Mouse (Mus musculus) testis, postnatal 10 days (tissue): Measurements from ENCODE around the gene Sv2c.

ENCODE experiments used
- DNase-seq: peaks from one replicate; pipeline ENCODE4 v3.0.0; 2021; ENCODE audit warnings: low spot score

Gene Sv2c

DNA sequence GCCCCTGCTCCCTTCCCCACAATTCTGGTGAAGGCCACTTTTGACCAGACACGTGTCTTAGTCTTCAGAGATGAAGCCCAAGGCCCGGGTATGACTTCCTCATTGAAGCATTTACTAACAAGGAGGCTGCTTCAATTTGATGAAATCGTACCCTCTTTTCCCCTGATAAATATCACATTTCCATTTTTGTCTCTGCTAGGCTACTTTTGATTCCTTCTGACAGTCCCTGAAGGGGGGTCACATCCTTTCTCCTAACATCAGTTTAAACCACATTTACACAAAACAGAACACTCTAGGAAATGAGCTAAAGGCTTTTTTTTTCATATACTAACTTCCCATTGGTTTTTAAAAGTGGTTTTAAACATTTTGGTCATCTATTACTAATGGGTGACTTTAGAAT lies 79.6 kb downstream of the Sv2c start:
- DNase-seq = no peak

GRCm38 (mm10) chr13:96045396-96045795 lies 87.0 kb downstream of the Sv2c start:
- DNase-seq = no peak

- no peak for DNase-seq
Observed at GRCm38 (mm10) chr13:96040275-96041042, 91.9 kb downstream of the Sv2c start.

DNA sequence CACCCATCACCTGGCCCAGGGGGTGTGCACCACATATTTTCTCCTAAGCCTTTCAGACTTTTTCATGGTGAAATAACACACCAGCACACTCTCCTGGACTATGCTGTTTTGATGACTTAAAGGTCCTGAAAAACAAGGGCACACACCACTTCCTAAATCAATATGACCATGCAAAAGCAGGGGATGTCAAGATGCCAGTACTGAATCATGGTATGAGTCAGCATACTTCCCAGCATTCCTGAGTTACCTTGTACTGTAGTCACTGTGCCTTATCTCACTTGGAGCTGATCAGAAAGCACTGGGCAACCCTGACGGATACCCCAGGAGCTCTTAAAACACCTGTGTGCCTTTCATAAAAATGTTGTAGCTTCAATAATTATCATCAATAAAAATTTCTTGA lies 92.8 kb downstream of the Sv2c start:
- no peak for DNase-seq

DNA sequence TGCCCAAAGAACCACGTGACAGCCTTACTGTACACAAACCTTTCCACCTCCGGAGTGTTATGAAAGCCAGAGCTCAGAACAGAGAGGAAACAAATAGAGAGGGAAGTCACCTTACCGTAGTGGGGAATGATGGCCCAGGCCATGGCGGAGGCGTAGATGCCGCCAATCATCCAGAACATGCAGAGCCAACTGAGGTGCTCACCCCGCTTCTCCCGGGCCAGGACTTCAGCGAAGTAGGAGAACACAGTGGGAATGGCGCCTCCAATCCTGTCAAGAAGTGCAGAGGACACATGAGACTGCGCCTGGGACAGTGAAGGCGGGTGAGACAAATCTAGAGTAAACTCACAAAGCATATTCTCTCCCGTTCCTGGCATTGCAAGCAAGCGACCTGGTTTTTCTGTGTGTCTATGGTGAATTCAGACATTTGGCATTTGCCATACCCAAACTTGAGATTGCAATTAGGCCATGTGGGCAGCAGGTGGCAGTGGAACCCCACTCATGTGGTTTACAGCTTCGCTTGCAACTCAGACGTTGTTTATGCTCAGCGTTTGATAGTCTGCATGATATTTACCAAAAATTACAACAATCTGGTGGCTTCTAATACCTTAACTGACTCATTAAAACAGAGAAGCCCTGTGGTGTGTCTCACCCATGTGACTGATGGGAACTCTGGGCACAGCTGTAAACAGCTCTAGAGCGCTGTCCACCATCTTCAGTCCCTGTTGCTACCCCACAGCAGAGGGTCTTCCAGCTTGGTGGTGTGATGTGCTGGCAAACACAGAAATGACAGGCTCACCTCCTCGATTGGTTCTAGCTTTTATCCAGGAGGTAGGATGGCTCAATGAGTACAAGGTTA lies 101.8 kb downstream of the Sv2c start:
- peak; percentile 58 for DNase-seq

DNA sequence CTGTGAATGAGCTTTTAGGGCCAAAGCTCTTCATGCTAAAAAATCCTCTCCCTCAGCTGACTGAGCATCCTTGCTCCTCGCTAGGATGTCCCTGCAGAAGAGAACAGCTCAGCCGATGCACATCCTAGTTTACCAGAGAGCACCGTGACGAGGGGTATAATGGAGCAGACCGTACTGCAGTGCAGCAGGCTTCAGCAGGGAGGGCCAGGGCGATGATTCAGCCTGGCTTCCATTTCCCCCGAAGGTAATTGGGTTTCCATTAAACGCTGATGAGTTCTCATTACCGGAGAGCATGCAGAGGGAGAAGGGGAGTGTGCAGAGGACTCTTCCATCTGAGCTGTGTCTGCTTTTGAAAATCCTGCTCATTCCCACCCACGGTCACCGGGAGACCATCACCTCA lies 108.5 kb downstream of the Sv2c start:
- no peak for DNase-seq

DNA sequence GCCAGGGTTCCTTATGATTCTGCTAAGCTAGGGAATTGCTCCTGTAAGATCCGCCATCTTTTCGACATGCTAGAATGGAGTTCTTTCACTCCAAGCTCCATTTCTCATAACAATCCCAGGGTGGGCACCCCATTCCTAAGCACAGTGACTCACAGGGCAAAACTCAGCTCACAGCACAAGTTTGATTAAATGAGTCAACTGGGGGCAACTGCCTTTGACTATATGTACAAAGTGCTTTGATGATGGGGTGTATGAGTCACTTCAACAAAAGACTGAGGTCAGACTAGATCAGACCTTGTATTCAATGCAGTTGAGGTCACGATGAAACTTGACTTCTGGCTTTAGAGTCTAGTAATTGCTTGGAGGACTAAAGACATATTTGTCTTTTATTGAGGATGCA lies 116.9 kb downstream of the Sv2c start:
- no peak for DNase-seq

DNA sequence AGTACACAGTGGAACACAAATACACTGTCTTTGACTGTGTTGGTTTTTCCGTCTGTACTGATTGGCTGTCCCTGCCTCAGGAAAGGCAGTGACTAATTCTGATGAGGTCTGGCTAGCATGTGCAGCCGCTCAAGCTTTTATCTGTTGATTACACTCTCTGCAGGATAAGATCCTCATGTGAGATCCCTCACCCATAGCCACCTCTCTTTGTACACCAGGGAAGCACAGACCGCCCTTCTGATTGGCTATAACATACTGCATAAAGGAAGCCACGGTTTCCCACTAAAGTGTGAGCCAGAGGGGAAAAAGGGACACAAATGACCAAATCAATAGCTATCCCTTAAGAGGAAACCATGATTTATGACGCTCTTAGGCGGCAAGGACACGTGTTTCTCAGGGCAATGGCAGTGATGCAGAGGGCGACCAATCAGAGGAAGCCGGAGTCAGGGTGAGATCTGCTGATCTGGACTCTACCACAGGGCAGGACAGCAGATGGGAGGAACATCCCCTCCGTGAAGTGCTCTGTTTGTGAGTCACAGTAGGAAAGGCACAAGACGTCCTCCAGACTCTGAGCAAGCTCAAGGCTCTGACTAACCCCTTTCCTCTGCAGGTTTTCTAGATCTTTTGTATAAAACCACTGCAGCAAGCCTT lies 121.4 kb downstream of the Sv2c start:
- no peak for DNase-seq

GRCm38 (mm10) chr13:96008975-96009374 lies 123.4 kb downstream of the Sv2c start:
- DNase-seq = no peak

- DNase-seq = no peak
Observed at GRCm38 (mm10) chr13:96008154-96008553, 124.2 kb downstream of the Sv2c start.

GRCm38 (mm10) chr13:96003539-96003938 lies 128.8 kb downstream of the Sv2c start:
- DNase-seq = no peak

GRCm38 (mm10) chr13:96002475-96002874 lies 129.9 kb downstream of the Sv2c start:
- no peak for DNase-seq

- DNase-seq = no peak
Observed at GRCm38 (mm10) chr13:95999396-95999795, 133.0 kb downstream of the Sv2c start.

DNA sequence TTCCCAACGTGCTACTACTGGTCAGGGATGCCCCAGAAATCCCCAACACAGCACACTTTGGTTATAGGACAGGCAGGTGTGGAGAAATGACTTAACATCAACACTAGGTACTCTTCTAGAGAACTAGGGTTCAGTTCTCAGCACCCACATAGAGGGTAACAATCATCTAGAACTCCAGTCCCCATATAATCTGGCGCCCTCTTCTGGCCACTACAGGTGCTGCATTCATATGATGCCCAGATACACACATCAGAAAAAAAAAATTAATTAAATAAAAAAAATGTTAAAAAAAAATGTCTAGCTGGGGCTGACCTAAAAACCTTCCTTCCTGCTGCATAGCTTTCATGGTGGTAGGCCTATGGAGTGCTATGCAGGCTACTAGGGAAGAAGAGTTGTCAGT lies 135.1 kb downstream of the Sv2c start:
- DNase-seq = no peak

- DNase-seq = no peak
Observed at GRCm38 (mm10) chr13:95994705-95995703, 137.4 kb downstream of the Sv2c start.

DNA sequence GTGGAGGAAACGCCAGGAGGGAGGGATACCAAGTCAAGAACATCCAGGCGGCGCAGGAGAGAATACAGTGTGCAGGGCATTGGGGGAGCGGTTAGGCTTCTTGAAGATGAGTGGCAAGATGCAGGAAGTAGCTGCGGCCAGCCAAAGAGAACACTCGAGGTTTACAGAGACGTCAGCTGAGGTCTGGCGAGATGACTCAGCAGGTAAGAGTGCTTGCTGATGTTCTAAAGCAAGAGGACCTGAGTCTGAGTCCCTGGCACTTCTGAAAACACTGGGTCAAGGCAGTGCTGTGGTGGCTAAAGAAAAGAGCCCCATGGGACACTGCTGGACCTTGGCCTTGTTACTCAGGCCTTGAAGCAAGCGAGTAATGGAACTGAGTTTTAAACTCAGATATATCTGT lies 144.2 kb downstream of the Sv2c start:
- no peak for DNase-seq

DNA sequence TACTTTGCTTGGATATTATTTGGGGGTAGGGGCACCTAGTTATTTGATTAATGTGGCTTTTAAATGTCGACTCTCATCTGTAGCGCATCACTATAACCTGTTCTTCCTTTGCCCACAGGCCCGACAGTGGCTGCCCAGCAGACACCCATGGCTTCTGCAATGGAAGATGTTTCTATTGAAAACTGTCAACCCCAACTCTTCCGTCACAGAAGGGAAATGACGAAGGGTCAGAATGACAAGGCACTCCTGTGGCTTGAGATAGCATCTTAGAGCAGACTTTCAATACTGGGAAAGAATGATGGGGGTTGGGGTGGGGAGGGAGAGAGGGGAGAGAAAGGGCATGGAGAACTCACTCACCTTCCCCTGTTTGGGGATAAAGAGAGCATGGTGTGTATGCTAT lies 145.2 kb downstream of the Sv2c start:
- DNase-seq = no peak

DNA sequence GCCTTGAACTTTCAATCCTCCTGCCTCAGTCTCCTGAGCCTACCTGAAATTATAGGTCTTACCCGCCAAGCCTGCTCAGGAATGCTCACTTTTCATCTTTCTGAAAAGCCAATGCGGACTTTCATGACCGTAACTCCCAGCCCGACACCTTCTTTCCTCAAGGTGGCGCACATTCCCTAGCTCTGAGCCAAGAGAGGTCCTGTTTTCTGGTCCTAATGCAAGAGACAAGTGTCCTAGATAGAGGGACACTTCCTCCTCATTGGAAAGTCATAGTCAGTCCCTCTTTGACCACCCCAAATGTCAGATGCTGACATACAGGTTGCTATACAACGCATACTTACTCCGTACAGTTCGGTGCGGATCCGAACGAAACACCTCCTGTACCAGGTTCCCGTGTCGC lies 146.0 kb downstream of the Sv2c start:
- peak; percentile 52 for DNase-seq

DNA sequence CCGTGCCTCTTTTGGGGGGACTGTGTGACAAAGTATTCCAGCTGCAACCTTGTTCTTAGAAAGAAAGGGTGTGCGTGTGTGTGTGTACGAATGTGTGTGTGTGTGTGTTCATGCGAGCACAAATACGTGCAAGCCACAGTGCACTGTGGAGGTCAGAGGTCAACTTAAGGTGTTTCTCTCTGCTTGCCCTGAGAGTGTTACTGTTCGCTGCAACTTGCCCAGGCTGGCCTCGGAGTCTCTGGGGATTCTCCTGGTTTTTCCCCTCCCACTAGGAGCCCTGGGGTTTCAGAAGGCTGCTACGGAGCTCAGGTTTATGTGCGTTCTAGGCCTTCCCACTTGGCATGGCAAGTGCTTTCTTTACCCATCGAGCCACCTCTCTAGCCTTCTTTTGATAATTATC lies 157.2 kb downstream of the Sv2c start:
- DNase-seq = no peak

DNA sequence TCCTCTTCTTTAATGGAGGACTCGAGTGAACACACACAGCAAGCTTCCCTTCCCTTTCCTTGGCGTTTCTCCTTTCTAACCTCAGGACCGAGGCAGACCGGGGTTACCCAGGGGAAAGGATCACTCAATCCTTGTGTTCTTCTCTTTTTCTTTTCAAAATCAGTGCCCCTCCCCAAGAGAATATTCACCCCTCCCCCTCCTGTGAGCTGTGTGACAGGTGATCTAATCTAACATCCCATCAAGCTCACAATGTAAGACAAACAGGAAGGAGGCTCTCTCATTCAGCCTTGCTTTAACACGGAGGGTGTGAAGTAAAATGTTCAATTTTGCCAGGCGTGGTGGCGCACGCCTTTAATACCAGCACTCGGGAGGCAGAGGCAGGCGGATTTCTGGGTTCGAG lies 158.3 kb downstream of the Sv2c start:
- no peak for DNase-seq

DNA sequence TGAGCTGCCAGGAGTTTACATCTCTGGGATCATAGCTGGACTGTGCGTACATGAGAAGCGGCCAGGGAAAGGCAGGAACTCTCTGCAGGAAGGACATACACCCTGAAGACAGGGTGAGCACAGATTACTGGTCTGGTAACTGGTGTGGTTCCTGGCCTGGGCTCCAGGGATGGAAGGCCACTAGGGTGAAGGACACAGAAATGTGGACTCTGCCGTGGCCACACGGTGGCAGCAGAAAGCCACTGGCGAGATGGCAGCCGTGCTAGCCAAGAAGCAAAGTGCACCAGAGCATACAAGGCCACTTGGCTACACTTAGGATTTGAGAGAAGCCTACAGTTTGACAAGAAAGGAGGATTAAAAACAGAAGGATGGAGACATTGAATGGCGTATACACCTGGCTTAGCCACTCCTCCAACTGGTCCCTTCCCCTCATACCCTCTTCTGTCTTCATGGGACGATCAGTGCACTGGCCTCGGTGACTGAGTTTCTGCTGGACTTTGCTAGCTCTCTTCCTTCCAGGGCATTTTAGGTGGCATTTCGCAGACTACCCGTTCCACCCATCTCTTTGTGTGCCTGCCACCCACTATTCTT lies 158.9 kb downstream of the Sv2c start:
- peak; percentile 87 for DNase-seq
